Mouse (Mus musculus): ENCODE measurements at regions not wholly inside any gene's neighbourhood (a gene's known extent, or its start where the extent isn't known, plus 50 kb on each side); places are given as distances from the start of the nearest gene placed in this dataset.

GRCm38 (mm10) chr7:71458104-71458754, 106.9 kb upstream of the Gm10295 start:
- DNase-seq (ENCODE audit: low spot score) (no peak), ATAC-seq (ENCODE audit: low read depth) (no peak)
- no peaks in the 10 kb centered on the region for H3K9me3 ChIP-seq (ENCODE audit: control insufficient read depth, low read length)
- H3K9ac ChIP-seq (ENCODE audit: low read depth, low read length), result no peak overlapping the region
- H3K4me1 ChIP-seq (ENCODE audit: control insufficient read depth, insufficient read depth, low read length), result no peaks in the 10 kb centered on the region; the same call in 1 of the 2 replicates
- H3K4me2 ChIP-seq (ENCODE audit: low read depth, low read length), result no peak overlapping the region
- no peak overlapping the region for H3K4me3 ChIP-seq (ENCODE audit: low read depth, low read length)
- 65% methylated on average over 5 of the region's 5 CpGs for WGBS
- H3K27ac ChIP-seq (replicated peaks; ENCODE audit: low read depth, low read length), result no peak overlapping the region
- H3K36me3 ChIP-seq (ENCODE audit: control insufficient read depth, insufficient read depth, low read length), result no peaks in the 10 kb centered on the region
- no peaks in the 10 kb centered on the region for H3K27me3 ChIP-seq (replicated peaks; ENCODE audit: control insufficient read depth, insufficient read depth, low read length)

GRCm38 (mm10) chr7:71457409-71458103, 106.3 kb upstream of the Gm10295 start:
- H3K9me3 ChIP-seq (ENCODE audit: control insufficient read depth, low read length), result no peaks in the 10 kb centered on the region
- H3K4me3 ChIP-seq (ENCODE audit: low read depth, low read length), result no peak overlapping the region
- no peak for DNase-seq (ENCODE audit: low spot score)
- H3K4me1 ChIP-seq (ENCODE audit: control insufficient read depth, insufficient read depth, low read length), result no peaks in the 10 kb centered on the region; the same call in 1 of the 2 replicates
- H3K9ac ChIP-seq (ENCODE audit: low read depth, low read length), result no peak overlapping the region
- no peaks in the 10 kb centered on the region for H3K36me3 ChIP-seq (ENCODE audit: control insufficient read depth, insufficient read depth, low read length)
- no peak for ATAC-seq (ENCODE audit: low read depth)
- H3K27ac ChIP-seq (replicated peaks; ENCODE audit: low read depth, low read length), result no peak overlapping the region
- H3K27me3 ChIP-seq (replicated peaks; ENCODE audit: control insufficient read depth, insufficient read depth, low read length), result no peaks in the 10 kb centered on the region
- 83% methylated on average over 4 of the region's 4 CpGs for WGBS
- H3K4me2 ChIP-seq (ENCODE audit: low read depth, low read length), result no peak overlapping the region

GRCm38 (mm10) chr7:71456421-71456820, 105.1 kb upstream of the Gm10295 start:
- WGBS, result 74% methylated on average over 13 of the region's 13 CpGs
- no peak overlapping the region for H3K9ac ChIP-seq (ENCODE audit: low read depth, low read length)
- no peaks in the 10 kb centered on the region for H3K27me3 ChIP-seq (replicated peaks; ENCODE audit: control insufficient read depth, insufficient read depth, low read length)
- H3K36me3 ChIP-seq (ENCODE audit: control insufficient read depth, insufficient read depth, low read length), result no peaks in the 10 kb centered on the region
- no peak for ATAC-seq (ENCODE audit: low read depth)
- H3K27ac ChIP-seq (replicated peaks; ENCODE audit: low read depth, low read length), result no peak overlapping the region
- peak overlapping the region; percentile 10; the same call in 1 of the 2 replicates for H3K4me2 ChIP-seq (ENCODE audit: low read depth, low read length)
- no peak overlapping the region for H3K4me3 ChIP-seq (ENCODE audit: low read depth, low read length)
- no peaks in the 10 kb centered on the region; the same call in 1 of the 2 replicates for H3K4me1 ChIP-seq (ENCODE audit: control insufficient read depth, insufficient read depth, low read length)
- DNase-seq (ENCODE audit: low spot score), result no peak
- H3K9me3 ChIP-seq (ENCODE audit: control insufficient read depth, low read length), result no peaks in the 10 kb centered on the region

- peaks cover 4% of the 10 kb centered on the region; the same call in 1 of the 2 replicates for H3K4me1 ChIP-seq (ENCODE audit: control insufficient read depth, insufficient read depth, low read length)
- H3K27ac ChIP-seq (replicated peaks; ENCODE audit: low read depth, low read length), result no peak overlapping the region
- ATAC-seq (ENCODE audit: low read depth) (no peak), DNase-seq (ENCODE audit: low spot score) (peak; percentile 55)
- H3K27me3 ChIP-seq (replicated peaks; ENCODE audit: control insufficient read depth, insufficient read depth, low read length), result no peaks in the 10 kb centered on the region
- H3K9ac ChIP-seq (ENCODE audit: low read depth, low read length), result no peak overlapping the region
- no peaks in the 10 kb centered on the region for H3K36me3 ChIP-seq (ENCODE audit: control insufficient read depth, insufficient read depth, low read length)
- H3K4me3 ChIP-seq (ENCODE audit: low read depth, low read length), result no peak overlapping the region
- whole genome bisulfite sequencing, result 47% methylated on average over 11 of the region's 11 CpGs
- no peak overlapping the region for H3K4me2 ChIP-seq (ENCODE audit: low read depth, low read length)
- H3K9me3 ChIP-seq (ENCODE audit: control insufficient read depth, low read length), result no peaks in the 10 kb centered on the region
Measured at GRCm38 (mm10) chr7:71440330-71441240, 89.3 kb upstream of the Gm10295 start.

GRCm38 (mm10) chr7:71425982-71426381, 74.7 kb upstream of the Gm10295 start:
- 34% methylated on average over 2 of the region's 2 CpGs for WGBS
- Histone ChIP-seq H3K36me3 (ENCODE audit: control insufficient read depth, insufficient read depth, low read length) (no peaks in the 10 kb centered on the region), H3K27me3 (replicated peaks; ENCODE audit: control insufficient read depth, insufficient read depth, low read length) (no peaks in the 10 kb centered on the region), H3K9me3 (ENCODE audit: control insufficient read depth, low read length) (no peaks in the 10 kb centered on the region), H3K4me1 (ENCODE audit: control insufficient read depth, insufficient read depth, low read length) (no peaks in the 10 kb centered on the region), H3K4me3 (ENCODE audit: low read depth, low read length) (no peak overlapping the region), H3K4me2 (ENCODE audit: low read depth, low read length) (no peak overlapping the region), H3K27ac (replicated peaks; ENCODE audit: low read depth, low read length) (no peak overlapping the region), H3K9ac (ENCODE audit: low read depth, low read length) (no peak overlapping the region)
- ATAC-seq (ENCODE audit: low read depth), result no peak
- no peak for DNase-seq (ENCODE audit: low spot score)

GRCm38 (mm10) chr7:71419261-71419660, 68.0 kb upstream of the Gm10295 start:
- DNase-seq (ENCODE audit: low spot score) (peak; percentile 62), ATAC-seq (ENCODE audit: low read depth) (no peak)
- H3K27ac ChIP-seq (replicated peaks; ENCODE audit: low read depth, low read length), result no peak overlapping the region
- no peak overlapping the region for H3K9ac ChIP-seq (ENCODE audit: low read depth, low read length)
- no peak overlapping the region for H3K4me2 ChIP-seq (ENCODE audit: low read depth, low read length)
- H3K27me3 ChIP-seq (replicated peaks; ENCODE audit: control insufficient read depth, insufficient read depth, low read length), result no peaks in the 10 kb centered on the region; the same call in 1 of the 2 replicates
- H3K4me3 ChIP-seq (ENCODE audit: low read depth, low read length), result no peak overlapping the region
- no peaks in the 10 kb centered on the region for H3K9me3 ChIP-seq (ENCODE audit: control insufficient read depth, low read length)
- WGBS, result 53% methylated on average over 5 of the region's 5 CpGs
- H3K36me3 ChIP-seq (ENCODE audit: control insufficient read depth, insufficient read depth, low read length), result no peaks in the 10 kb centered on the region
- H3K4me1 ChIP-seq (ENCODE audit: control insufficient read depth, insufficient read depth, low read length), result no peaks in the 10 kb centered on the region

- no peak overlapping the region for H3K4me2 ChIP-seq (ENCODE audit: low read depth, low read length)
- H3K4me1 ChIP-seq (ENCODE audit: control insufficient read depth, insufficient read depth, low read length), result no peaks in the 10 kb centered on the region
- H3K9ac ChIP-seq (ENCODE audit: low read depth, low read length), result no peak overlapping the region
- no peak overlapping the region for H3K4me3 ChIP-seq (ENCODE audit: low read depth, low read length)
- H3K27me3 ChIP-seq (replicated peaks; ENCODE audit: control insufficient read depth, insufficient read depth, low read length), result no peaks in the 10 kb centered on the region; the same call in 1 of the 2 replicates
- H3K27ac ChIP-seq (replicated peaks; ENCODE audit: low read depth, low read length), result no peak overlapping the region
- 52% methylated on average over 3 of the region's 3 CpGs for WGBS
- H3K36me3 ChIP-seq (ENCODE audit: control insufficient read depth, insufficient read depth, low read length), result no peaks in the 10 kb centered on the region
- DNase-seq (ENCODE audit: low spot score), result no peak
- H3K9me3 ChIP-seq (ENCODE audit: control insufficient read depth, low read length), result no peaks in the 10 kb centered on the region
- no peak for ATAC-seq (ENCODE audit: low read depth)
Measured at GRCm38 (mm10) chr7:71418856-71419255, 67.6 kb upstream of the Gm10295 start.

- Histone ChIP-seq H3K9ac (ENCODE audit: low read depth, low read length) (no peak overlapping the region), H3K9me3 (ENCODE audit: control insufficient read depth, low read length) (no peaks in the 10 kb centered on the region), H3K4me1 (ENCODE audit: control insufficient read depth, insufficient read depth, low read length) (peaks cover 7% of the 10 kb centered on the region; the same call in 1 of the 2 replicates), H3K27me3 (replicated peaks; ENCODE audit: control insufficient read depth, insufficient read depth, low read length) (peaks cover 10% of the 10 kb centered on the region; the same call in 1 of the 2 replicates), H3K36me3 (ENCODE audit: control insufficient read depth, insufficient read depth, low read length) (no peaks in the 10 kb centered on the region), H3K4me2 (ENCODE audit: low read depth, low read length) (no peak overlapping the region), H3K27ac (replicated peaks; ENCODE audit: low read depth, low read length) (no peak overlapping the region), H3K4me3 (ENCODE audit: low read depth, low read length) (no peak overlapping the region)
- WGBS, result 54% methylated on average over 2 of the region's 2 CpGs
- ATAC-seq (ENCODE audit: low read depth) (no peak), DNase-seq (ENCODE audit: low spot score) (no peak)
Measured at GRCm38 (mm10) chr7:71414756-71415155, 63.5 kb upstream of the Gm10295 start.

All from embryonic facial prominence, embryonic 14.5 days (tissue).